Mouse (Mus musculus) G1E (cell line): ENCODE measurements at regions not wholly inside any gene's neighbourhood (a gene's known extent, or its start where the extent isn't known, plus 50 kb on each side); places are given as distances from the start of the nearest gene placed in this dataset.

ENCODE experiments used
- ATAC-seq: 2 replicates; pipeline ENCODE4 v1.8.0; 2016; ENCODE audit warnings: mild to moderate bottlenecking; ENCODE audit not compliant: insufficient number of reproducible peaks, poor library complexity, low FRiP score, severe bottlenecking; ENCODE audit errors: extremely low read depth
- DNase-seq: peaks from one replicate; pipeline ENCODE4 v3.0.0; 2012; ENCODE audit warnings: low spot score
- H3K27me3 ChIP-seq: 2 replicates; pipeline ENCODE4 v1.6.1; 2012; ENCODE audit warnings: mild to moderate bottlenecking, low read length, inconsistent platforms; ENCODE audit not compliant: insufficient read depth
- H3K36me3 ChIP-seq: replicated peaks from 2 replicates; pipeline ENCODE3; 2012; ENCODE audit warnings: mild to moderate bottlenecking, inconsistent platforms
- H3K4me1 ChIP-seq: 2 replicates; pipeline ENCODE4 v1.6.1; 2012; ENCODE audit warnings: low read depth, low read length, inconsistent platforms, mixed read lengths; ENCODE audit not compliant: insufficient read depth
- H3K4me3 ChIP-seq: 2 replicates; pipeline ENCODE4 v1.5.1; 2012; ENCODE audit warnings: low read depth, mild to moderate bottlenecking, inconsistent platforms, low read length, moderate library complexity, mixed read lengths
- H3K9me3 ChIP-seq: replicated peaks from 2 replicates; pipeline ENCODE4 v1.6.1; 2012; ENCODE audit warnings: inconsistent platforms
- CTCF ChIP-seq: IDR thresholded peaks from 2 replicates; pipeline ENCODE4 v1.5.1; 2012; ENCODE audit warnings: low read depth, low read length, inconsistent platforms, mixed read lengths
- GATA1 ChIP-seq: IDR thresholded peaks from 2 replicates; pipeline ENCODE4 v1.6.1; 2012; ENCODE audit warnings: borderline replicate concordance, low read length, inconsistent platforms, mixed read lengths
- GATA2 ChIP-seq: IDR thresholded peaks from 2 replicates; pipeline ENCODE4 v1.6.1; 2012; ENCODE audit warnings: low read depth, low read length, inconsistent platforms, borderline replicate concordance
- POLR2AphosphoS5 ChIP-seq: IDR thresholded peaks from 2 replicates; pipeline ENCODE4 v1.6.1; 2012; ENCODE audit warnings: low read depth, low read length, inconsistent platforms; ENCODE audit not compliant: insufficient replicate concordance
- TAL1 ChIP-seq: conservative IDR thresholded peaks from 2 replicates; pipeline ENCODE4 v1.6.1; 2012; ENCODE audit warnings: low read depth, low read length, inconsistent platforms, mixed read lengths

- DNase-seq (no peak), ATAC-seq (no peak)
- TF ChIP-seq TAL1 (no peak), GATA1 (no peak), CTCF (no peak), GATA2 (no peak), POLR2AphosphoS5 (no peak)
- H3K27me3 ChIP-seq = no peaks in the 10 kb centered on the region
- no peaks in the 10 kb centered on the region for H3K4me1 ChIP-seq
- H3K9me3 ChIP-seq = peaks cover 53% of the 10 kb centered on the region
- no peaks in the 10 kb centered on the region for H3K36me3 ChIP-seq
- H3K4me3 ChIP-seq = no peak overlapping the region
Observed at GRCm38 (mm10) chr7:73087496-73088185, 287.7 kb upstream of the Rgma start.

- H3K4me1 ChIP-seq = no peaks in the 10 kb centered on the region
Observed at GRCm38 (mm10) chr7:73088321-73088720, 287.0 kb upstream of the Rgma start.

GRCm38 (mm10) chr7:73091758-73092157 lies 283.6 kb upstream of the Rgma start:
- TF ChIP-seq GATA1 = no peak
- TF ChIP-seq TAL1 = no peak
- no peak for TF ChIP-seq GATA2
- no peak for TF ChIP-seq POLR2AphosphoS5
- TF ChIP-seq CTCF = no peak
- H3K4me3 ChIP-seq = no peak overlapping the region
- H3K9me3 ChIP-seq = peaks cover 46% of the 10 kb centered on the region
- ATAC-seq = no peak
- H3K4me1 ChIP-seq = no peaks in the 10 kb centered on the region
- H3K36me3 ChIP-seq = no peaks in the 10 kb centered on the region
- no peaks in the 10 kb centered on the region for H3K27me3 ChIP-seq
- no peak for DNase-seq

More at GRCm38 (mm10) chr7:73088321-73088720, 287.0 kb upstream of the Rgma start:
- Histone ChIP-seq H3K9me3 (peaks cover 52% of the 10 kb centered on the region), H3K36me3 (no peaks in the 10 kb centered on the region), H3K4me3 (no peak overlapping the region), H3K27me3 (no peaks in the 10 kb centered on the region)
- ATAC-seq (no peak), DNase-seq (no peak)
- TF ChIP-seq GATA2 = no peak
- TF ChIP-seq TAL1 = no peak
- TF ChIP-seq CTCF = no peak
- no peak for TF ChIP-seq POLR2AphosphoS5
- no peak for TF ChIP-seq GATA1

GRCm38 (mm10) chr7:73094059-73094458 lies 281.2 kb upstream of the Rgma start:
- H3K4me1 ChIP-seq = no peaks in the 10 kb centered on the region
- no peak for ATAC-seq
- H3K9me3 ChIP-seq = peaks cover 45% of the 10 kb centered on the region
- no peak overlapping the region for H3K4me3 ChIP-seq
- no peaks in the 10 kb centered on the region for H3K36me3 ChIP-seq
- no peak for DNase-seq
- TF ChIP-seq CTCF (no peak), TAL1 (no peak), GATA1 (no peak), POLR2AphosphoS5 (no peak), GATA2 (no peak)
- no peaks in the 10 kb centered on the region for H3K27me3 ChIP-seq

GRCm38 (mm10) chr7:73118871-73119270 lies 256.4 kb upstream of the Rgma start:
- H3K36me3 ChIP-seq = no peaks in the 10 kb centered on the region
- H3K4me1 ChIP-seq = no peaks in the 10 kb centered on the region
- DNase-seq (no peak), ATAC-seq (no peak)
- no peak overlapping the region for H3K4me3 ChIP-seq
- TF ChIP-seq CTCF (no peak), GATA1 (no peak), GATA2 (no peak), POLR2AphosphoS5 (no peak), TAL1 (no peak)
- H3K27me3 ChIP-seq = no peaks in the 10 kb centered on the region
- H3K9me3 ChIP-seq = peaks cover 71% of the 10 kb centered on the region

GRCm38 (mm10) chr7:73120276-73120675 lies 255.0 kb upstream of the Rgma start:
- TF ChIP-seq POLR2AphosphoS5 = no peak
- no peak for TF ChIP-seq GATA1
- TF ChIP-seq CTCF = no peak
- TF ChIP-seq TAL1 = no peak
- no peak for TF ChIP-seq GATA2
- H3K4me1 ChIP-seq = no peaks in the 10 kb centered on the region
- no peak overlapping the region for H3K4me3 ChIP-seq
- H3K9me3 ChIP-seq = peaks cover 70% of the 10 kb centered on the region
- DNase-seq = no peak
- H3K27me3 ChIP-seq = no peaks in the 10 kb centered on the region
- no peaks in the 10 kb centered on the region for H3K36me3 ChIP-seq
- ATAC-seq = no peak

GRCm38 (mm10) chr7:73124976-73125375 lies 250.3 kb upstream of the Rgma start:
- Histone ChIP-seq H3K4me1 (no peaks in the 10 kb centered on the region), H3K4me3 (no peak overlapping the region), H3K27me3 (no peaks in the 10 kb centered on the region), H3K36me3 (no peaks in the 10 kb centered on the region), H3K9me3 (peaks cover 60% of the 10 kb centered on the region)
- DNase-seq = no peak
- no peak for ATAC-seq
- TF ChIP-seq GATA1 (no peak), TAL1 (no peak), POLR2AphosphoS5 (no peak), CTCF (no peak), GATA2 (no peak)
